Mouse (Mus musculus): Measurements from ENCODE around the gene Cep170. TPM values are rescaled to one million over a fixed set of nuclear protein-coding genes. Genes with fewer than 3 reads are reported as not detected.
A peak's percentile ranks its signal among the peaks of the same experiment; 100 is the strongest.

Cep170 gene
- total RNA-seq, 4 experiments from 2014 or later, result 92.7 to 114 (median 103) TPM

- DNase-seq (ENCODE audit: low spot score in 2 of 2), result no peak
Observed at GRCm38 (mm10) chr1:176825084-176825483, 11.2 kb upstream of the Cep170 start.

- no peak for DNase-seq (ENCODE audit: low spot score in 2 of 2)
Observed at GRCm38 (mm10) chr1:176824611-176825010, 10.7 kb upstream of the Cep170 start.

- no peak for DNase-seq (ENCODE audit: low spot score in 2 of 2)
Observed at GRCm38 (mm10) chr1:176823889-176824288, 10.0 kb upstream of the Cep170 start.

GRCm38 (mm10) chr1:176822949-176823348 lies 9.1 kb upstream of the Cep170 start:
- no peak for DNase-seq (ENCODE audit: low spot score in 2 of 2)

GRCm38 (mm10) chr1:176821929-176822328 lies 8.1 kb upstream of the Cep170 start:
- no peak for DNase-seq (ENCODE audit: low spot score in 2 of 2)

GRCm38 (mm10) chr1:176818763-176819162 lies 4.9 kb upstream of the Cep170 start:
- DNase-seq (ENCODE audit: low spot score in 2 of 2), result no peak

- DNase-seq (ENCODE audit: low spot score in 2 of 2), result no peak
Observed at GRCm38 (mm10) chr1:176818147-176818546, 4.3 kb upstream of the Cep170 start.

- no peak for DNase-seq (ENCODE audit: low spot score in 2 of 2)
Observed at GRCm38 (mm10) chr1:176816728-176817127, 2.9 kb upstream of the Cep170 start.

GRCm38 (mm10) chr1:176814591-176815062 lies 760 bp upstream of the Cep170 start, which contains the start of gene Sdccag8:
Gene Sdccag8 (plus strand): TSS chr1:176814660.
- DNase-seq (ENCODE audit: low spot score in 2 of 2), result peak; percentile 85 to 97

GRCm38 (mm10) chr1:176813292-176814035 lies 403 bp downstream of the Cep170 start:
- DNase-seq (ENCODE audit: low spot score in 2 of 2), result peak; percentile 51 to 77

GRCm38 (mm10) chr1:176812491-176813291 lies 1.2 kb downstream of the Cep170 start:
- DNase-seq (ENCODE audit: low spot score in 2 of 2), result no peak

GRCm38 (mm10) chr1:176811892-176812291 lies 2.0 kb downstream of the Cep170 start:
- no peak for DNase-seq (ENCODE audit: low spot score in 2 of 2)

- DNase-seq (ENCODE audit: low spot score in 2 of 2), result no peak
Observed at GRCm38 (mm10) chr1:176810161-176810560, 3.7 kb downstream of the Cep170 start.

GRCm38 (mm10) chr1:176800728-176801365 lies 13.0 kb downstream of the Cep170 start:
- peak in 1 of 2 experiments; percentile 46 for DNase-seq (ENCODE audit: low spot score in 2 of 2)

GRCm38 (mm10) chr1:176798673-176799072 lies 15.2 kb downstream of the Cep170 start:
- DNase-seq (ENCODE audit: low spot score in 2 of 2), result no peak

GRCm38 (mm10) chr1:176792175-176792574 lies 21.7 kb downstream of the Cep170 start:
- DNase-seq (ENCODE audit: low spot score in 2 of 2), result no peak

GRCm38 (mm10) chr1:176789326-176789725 lies 24.5 kb downstream of the Cep170 start:
- DNase-seq (ENCODE audit: low spot score in 2 of 2), result no peak

- no peak for DNase-seq (ENCODE audit: low spot score in 2 of 2)
Observed at GRCm38 (mm10) chr1:176774533-176774932, 39.3 kb downstream of the Cep170 start.

- DNase-seq (ENCODE audit: low spot score in 2 of 2), result no peak
Observed at GRCm38 (mm10) chr1:176762295-176762694, 51.6 kb downstream of the Cep170 start.

GRCm38 (mm10) chr1:176760673-176761072 lies 53.2 kb downstream of the Cep170 start:
- DNase-seq (ENCODE audit: low spot score in 2 of 2), result no peak

GRCm38 (mm10) chr1:176755586-176755985 lies 58.3 kb downstream of the Cep170 start:
- DNase-seq (ENCODE audit: low spot score in 2 of 2), result no peak

Data from left cerebral cortex, adult 8-10 months (tissue).